Mouse (Mus musculus) adrenal gland, postnatal 10 days (tissue): ENCODE measurements around the gene Sept7. TPM values are rescaled to one million over a fixed set of nuclear protein-coding genes. Genes with fewer than 3 reads are reported as not detected.
"Not testable (repeated sequence)": the region's sequence is repeated elsewhere in the genome, so short reads cannot be mapped to it uniquely, and the experiment has no call there.

Experiments used
- DNase-seq: peaks from one replicate; pipeline ENCODE4 v3.0.0; 2021; ENCODE audit warnings: mixed read lengths
- long read RNA-seq, 2 experiments: library from polyadenylated mRNA; stranded (forward); transcript quantifications; one replicate each; pipeline ENCODE4 v2.0.0; 2021
- total RNA-seq, 2 experiments: library from RNA; stranded (reverse); gene quantifications; 2 replicates each; pipeline ENCODE4 v1.2.3; 2021

Gene Sept7
- 100 to 1,000 TPM; 119 to 122 TPM for total RNA-seq
- long read RNA-seq, experiment 1, partial matches to known transcripts: 12 of 175 reads
- long read RNA-seq, experiment 1, other reads (novel, unspliced or antisense): 161 of 175 reads
- long read RNA-seq, experiment 2, partial matches to known transcripts: 7 of 100 reads
- long read RNA-seq, experiment 2, other reads (novel, unspliced or antisense): 93 of 100 reads

DNA sequence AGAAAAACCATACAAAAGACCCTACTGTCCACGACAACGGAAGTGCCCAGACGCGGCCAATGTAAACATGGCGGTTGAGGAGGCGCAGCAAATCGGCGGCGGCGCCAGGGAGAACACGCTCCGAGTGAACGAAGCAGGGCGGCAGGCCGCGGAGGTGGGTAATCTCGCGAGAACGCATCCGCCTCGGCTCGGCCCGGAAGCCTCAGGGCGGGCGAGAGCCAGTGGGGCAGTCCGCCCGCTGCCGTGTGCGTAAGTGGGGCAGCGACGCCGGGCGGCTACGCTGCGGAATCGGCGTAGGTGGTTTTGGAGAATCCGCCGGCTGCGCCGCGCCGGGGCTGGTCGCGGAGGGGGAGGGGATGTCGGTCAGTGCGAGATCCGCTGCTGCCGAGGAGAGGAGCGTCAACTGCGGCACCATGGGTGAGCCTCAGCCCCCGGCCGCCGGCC, at the start of gene Sept7:
TSS of gene Sept7 (plus strand) at position 157 of the 444 bp plus-strand sequence.
- DNase-seq: peak; percentile 99

DNA sequence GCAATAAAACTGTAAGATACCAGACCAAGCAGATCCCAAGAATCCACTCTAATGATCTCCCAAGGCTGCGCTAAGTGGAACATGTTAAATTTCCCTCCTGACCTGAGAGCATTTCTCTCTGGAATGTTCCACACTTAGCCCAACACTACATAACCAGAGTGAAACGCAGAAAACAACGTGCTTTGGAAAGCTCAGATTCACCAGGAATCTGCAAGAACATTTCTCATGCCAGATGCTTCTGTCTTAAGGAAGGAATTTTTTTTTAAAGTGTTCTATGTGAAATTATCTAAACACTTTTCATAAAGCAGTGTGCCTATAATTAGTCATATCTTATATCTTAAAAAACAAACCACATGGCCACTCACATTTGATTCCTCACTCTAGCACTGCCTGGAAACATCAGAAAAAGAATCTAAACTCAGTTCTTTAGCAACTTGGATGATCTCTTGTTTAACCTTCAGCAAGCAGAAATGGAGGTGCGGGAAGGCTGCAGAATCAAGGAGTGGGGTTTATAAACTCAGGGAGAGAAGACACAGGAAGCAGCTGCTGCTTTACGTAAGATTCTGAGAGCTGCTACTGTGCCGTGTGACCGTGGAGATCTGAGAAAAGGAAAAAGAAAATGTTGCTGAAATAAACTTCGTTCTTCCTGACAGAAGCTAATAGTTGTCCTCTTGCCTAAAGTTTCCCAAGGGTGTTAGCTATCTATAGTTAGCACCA, 44.0 kb upstream of the Sept7 start:
- no peak for DNase-seq

DNA sequence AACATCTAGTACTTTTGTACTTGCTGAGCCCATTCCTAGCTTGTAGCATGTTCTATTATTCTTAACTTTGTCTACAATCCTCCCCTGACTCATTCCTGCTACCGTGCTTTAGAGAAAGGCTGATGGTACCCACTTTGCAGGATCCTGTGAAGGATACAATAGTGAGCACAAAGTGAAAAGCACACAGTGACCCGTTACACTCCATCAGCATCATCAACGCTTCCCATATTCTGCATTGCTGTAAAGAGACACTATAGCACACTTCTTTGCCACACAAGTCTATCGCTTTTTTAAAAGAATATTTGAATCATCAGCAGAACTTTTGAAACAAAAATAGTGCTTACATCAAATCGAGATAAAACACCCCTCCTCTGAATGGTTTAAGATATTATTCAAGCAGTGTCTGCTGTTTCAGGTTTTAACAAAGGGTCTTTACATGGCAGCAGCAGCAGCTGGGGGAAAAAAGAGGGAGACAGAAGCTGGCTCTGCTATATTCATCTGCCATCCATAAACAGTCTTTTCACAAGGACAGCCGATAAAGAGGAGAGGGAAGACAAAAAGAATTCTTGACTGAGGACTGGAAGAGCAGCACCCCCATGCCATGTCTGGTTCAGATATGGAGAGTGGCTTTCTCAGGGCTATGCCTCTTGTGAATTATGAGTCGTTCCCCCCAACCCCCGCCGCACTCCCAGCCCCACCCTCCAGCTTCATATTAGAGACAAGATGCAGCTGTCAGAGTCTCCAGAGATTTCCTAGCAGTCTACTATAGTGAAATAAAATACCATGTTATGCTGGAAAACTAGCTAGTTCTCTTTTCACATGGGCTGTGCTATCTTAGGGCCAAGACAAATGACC, 39.7 kb upstream of the Sept7 start:
- no peak for DNase-seq

DNA sequence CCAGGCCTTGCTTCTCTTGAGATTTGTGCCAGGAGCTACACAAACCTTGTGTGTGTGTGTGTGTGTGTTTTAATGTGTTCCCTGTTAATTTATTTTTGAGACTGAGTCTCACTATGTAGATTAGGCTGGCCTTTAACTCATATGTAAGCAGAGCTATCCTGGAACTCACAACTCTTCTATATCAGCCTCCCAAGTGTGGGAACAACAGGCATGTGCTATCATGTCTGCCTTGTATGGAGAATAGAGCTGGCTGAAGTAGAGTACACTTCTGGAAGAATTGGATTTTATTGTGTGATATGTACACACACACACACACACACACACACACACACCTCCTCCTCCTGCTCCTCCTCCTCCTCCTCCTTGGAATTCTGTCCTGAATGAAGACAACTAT, 39.1 kb upstream of the Sept7 start:
- no peak for DNase-seq

DNA sequence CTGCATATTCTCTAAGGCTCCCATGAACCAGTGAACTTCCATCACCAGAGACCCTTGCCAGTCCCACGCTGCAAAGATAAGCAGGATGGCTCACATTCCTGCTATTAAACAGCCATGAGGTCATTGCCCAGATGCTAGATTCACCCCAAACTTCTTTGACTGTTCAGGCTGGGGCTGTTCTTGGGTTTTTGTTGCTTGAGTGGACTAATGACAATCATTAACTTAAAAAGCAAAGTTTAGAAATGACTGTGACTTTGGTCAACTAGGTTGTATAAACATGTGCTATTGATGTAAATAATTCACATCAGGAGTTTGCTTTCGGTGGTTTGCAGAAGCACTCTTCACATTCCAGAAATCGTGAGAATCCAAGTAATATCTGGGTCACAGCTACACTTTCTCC, 36.8 kb upstream of the Sept7 start:
- no peak for DNase-seq

DNA sequence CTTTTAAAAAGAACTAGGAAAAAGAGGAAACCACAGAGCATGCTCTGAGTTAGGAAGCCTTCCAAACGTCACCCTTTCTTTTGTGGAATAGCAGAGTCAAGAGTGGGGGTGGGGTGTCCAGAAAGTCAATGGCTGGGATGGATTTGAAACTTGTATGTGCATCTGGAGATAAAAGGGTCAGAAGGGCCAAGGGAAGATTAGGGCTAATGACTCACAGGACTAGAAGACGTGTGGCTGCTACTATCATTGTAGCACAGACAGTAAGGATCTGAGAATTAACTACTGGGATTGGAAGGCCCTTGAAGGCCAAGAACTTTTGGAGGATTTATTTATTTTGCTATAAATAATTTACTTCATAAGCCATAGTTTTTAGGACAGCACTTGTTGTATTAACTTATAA, 36.0 kb upstream of the Sept7 start:
- no peak for DNase-seq

DNA sequence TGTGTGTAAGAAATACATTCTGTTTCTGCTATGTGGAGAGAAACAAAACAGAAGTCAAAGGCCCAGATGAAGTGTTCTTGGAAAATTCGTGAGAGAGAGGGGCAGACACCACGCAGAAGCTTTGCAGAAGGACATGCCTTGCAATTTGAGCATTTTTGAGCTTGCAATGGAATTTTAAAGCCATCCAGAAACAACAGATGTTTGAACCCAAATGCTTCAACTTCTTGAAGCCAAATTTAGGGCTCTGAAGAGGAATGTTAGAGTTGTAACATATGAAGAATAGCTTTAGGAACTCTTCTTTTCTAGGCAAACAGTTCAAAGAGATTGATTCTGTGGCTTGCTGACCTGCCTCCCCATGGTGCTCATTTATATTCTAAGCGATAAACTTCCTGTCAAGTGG, 33.3 kb upstream of the Sept7 start:
- DNase-seq: no peak

DNA sequence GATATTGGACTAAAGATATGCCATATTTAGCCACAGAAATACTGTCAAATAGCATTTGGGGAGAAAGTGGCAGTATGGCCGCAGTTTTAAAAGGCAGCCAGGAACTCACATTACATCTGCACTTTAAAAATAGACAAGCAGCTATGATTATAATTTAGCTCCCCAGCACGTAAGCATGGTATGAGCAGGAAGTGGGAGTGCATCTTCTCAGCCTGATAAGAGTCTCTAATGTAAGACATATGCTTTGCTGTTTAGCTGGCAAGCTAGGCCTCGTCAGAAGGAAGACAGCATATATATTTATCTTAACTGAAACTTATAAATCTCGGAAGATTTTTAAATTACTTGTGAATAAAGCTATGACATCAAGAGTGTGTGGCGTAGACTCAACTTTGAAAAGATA, 32.4 kb upstream of the Sept7 start:
- no peak for DNase-seq

DNA sequence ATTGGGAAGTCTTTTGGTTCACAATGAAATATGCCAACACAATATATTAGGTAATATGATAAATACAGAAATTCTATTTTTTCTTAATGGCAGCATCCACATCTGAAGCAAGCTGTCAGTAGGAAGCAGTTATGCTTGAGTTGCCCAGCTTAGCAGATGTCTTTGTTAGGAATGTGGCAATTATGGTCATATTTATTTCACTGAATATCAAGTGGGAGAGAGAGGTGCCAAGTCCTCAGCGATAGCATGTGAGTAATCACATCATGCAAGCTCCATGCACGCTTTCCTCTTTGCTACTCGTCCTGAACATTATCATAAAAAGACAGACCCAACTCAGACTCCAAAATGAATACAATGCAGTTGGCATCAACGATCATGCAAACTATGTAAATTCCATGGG, 27.3 kb upstream of the Sept7 start:
- DNase-seq: no peak

DNA sequence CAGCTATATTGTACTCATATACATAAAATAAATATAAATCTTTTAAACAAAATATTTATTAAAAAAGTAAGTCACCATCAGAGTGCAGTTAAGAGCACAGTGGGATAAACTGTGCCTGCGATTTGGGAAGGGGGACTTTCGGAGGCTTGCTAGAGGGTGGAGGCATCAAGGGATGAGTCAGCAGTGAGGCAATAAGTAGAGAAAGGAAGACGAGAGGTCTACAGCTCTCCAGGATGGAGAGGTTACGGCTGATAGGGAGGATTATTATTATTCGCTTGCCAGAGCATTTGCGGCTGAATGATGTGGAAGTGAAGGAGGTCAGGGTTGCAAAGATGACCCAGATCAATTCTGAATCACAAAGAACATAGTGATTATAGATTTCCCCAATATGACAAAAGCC, 22.5 kb upstream of the Sept7 start:
- no peak for DNase-seq

DNA sequence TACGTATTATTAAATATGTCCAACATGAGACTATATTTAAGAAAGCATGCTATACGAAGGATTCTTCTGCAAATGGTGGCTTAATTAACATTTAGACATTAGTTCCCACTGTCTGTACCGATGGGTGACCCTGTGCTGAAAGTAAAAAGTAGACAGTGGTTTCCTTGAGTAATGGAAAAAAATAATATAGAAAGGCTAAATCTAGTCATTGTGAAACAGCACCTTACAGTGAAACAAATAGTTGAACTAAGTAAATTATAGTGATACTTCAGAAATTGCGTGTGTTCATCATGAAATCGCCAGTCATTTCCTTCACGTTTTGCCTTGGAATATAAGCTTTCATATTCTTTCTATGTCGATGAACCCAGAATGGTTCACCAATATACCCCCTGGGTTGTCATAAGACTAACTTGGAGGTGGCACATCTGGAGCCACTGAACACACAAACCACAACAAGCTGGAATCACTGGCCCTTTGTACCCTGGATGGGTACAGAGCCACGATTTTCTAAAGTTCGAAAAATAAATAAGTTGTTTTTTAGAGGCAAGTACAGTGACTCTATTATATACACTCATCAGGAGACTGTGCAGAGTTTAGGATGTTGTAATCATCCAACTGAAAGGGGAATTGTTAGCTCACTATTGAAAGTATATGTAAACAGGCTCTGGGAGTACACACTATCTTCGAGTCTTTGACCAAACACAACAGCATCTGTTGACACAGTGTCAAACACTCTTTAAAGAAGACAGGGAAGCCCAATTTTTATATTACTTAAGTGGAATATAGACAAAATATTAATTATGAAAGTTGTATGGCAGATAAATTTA, 21.8 kb upstream of the Sept7 start:
- no peak for DNase-seq

DNA sequence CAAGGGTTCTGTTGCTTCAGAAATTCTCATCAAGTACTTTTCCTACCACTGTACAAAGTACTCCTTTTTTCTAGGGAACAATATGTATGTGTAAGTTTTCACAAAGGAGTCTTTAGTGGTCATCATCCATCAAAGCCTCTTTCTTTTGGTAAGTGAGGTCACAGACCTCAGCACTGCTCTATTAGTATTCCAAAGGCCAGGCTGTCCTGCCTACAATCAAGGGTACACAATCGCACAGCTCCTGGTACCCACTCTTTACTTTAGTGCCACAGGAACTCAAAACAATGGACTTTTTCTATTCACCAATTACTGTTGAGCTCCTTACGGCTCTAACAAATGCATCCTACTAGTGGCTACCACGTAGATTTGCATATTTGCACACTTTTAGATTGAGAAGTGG, 11.2 kb upstream of the Sept7 start:
- no peak for DNase-seq

DNA sequence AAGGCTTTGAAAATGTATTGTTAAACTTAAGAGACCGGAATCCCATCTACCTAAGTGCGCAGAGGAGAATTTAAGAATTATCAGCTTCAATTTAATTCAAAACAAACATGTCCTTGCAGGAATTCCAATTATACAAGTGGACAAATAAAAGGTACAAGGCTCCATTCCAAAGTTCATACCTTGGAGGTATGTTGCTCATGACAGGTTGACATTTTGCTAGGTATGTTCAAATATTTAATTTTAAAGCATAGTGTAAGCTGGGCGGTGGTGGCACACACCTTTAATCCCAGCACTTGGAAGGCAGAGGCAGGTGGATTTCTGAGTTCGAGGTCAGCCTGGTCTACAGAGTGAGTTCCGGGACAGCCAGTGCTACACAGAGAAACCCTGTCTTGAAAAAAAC, 10.5 kb upstream of the Sept7 start:
- not testable (repeated sequence) for DNase-seq

DNA sequence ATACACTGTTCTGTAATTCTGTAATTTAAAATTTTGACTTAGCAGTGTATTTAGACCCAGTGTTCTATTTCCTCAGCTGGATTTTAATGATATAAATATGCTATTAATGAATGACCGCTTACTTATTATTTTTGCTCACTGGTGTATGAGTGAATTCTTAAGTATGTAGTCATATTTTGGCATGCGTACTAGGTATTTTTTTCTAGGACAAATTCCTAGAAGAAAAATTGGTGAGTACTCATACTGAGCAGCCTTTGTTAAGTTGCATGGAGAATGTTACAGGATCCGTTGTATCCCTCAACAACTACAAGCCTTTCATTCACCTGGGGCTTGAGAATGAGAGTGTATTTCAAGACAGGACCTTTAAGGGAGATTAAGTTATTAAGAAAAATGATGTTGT, 10.0 kb upstream of the Sept7 start:
- no peak for DNase-seq

DNA sequence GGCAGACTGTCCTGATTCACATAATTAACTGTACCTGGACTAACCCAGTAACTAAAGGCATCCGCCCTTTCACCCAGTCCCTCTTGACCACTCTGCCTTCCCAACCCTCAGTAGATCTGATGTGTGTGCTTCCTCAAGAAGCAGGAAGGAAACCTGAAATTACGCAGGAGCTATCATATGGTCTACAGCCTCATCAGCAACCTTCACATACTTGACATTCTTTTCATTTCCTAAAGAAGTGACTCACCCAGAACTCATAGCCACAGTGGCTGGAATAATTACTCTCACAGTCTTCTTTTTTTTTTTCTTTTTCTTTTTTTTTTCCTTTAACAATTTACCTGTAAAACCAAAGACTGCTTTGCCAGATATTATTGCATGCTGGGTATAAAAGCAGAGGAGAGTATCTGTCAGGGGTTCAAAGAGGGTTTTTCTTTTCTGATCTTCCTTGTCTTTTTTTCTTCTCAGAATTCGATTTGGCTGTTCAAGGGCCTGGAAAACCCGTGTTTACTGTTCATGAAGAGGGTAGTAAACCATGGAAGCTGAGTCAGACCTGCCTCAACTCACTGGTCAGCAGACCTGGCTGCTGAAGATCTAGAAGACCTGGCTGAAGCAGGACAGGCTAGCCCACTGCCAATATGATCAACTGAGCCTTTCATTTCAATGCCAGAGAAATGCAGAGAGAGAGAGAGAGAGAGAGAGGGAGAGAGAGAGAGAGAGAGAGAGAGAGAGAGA, 8.1 kb upstream of the Sept7 start:
- no peak for DNase-seq

DNA sequence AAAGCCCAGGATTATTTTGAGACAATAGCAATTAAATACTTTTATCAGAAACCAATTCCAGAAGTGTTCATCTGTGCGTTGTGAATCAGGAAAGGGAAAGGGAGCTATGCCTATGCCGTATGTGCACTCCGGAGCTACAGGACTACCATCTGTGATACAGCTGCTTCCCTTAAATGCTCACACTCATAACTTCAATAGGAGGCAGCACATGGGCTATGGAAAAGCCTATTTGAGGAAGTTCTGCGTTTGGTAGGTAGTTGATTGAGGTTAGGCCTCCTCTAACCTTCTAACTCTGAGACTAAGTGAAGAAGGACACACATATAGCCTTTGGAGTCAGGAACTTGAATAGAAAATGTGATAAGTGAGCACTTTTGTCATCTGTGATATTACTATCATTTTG, 7.1 kb upstream of the Sept7 start:
- DNase-seq: no peak

DNA sequence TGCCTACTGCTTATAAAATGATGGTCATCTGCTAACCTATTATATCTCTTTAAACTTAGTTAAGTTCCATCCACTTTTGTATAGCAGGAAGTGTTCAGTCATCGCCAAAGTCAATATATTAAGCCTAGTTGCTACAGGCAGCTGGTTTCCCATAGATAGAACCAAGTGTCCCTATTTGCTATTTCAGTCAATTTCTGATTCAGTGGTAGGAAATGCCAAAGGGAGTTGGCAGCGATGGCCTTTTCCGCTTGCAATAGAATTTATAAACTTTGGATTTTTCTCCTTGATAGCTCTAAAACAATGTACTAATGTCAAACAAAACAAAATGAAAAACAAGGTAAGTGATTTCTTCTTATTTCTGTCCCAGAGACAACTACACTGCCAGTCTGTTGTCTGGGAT, 5.7 kb upstream of the Sept7 start:
- no peak for DNase-seq

DNA sequence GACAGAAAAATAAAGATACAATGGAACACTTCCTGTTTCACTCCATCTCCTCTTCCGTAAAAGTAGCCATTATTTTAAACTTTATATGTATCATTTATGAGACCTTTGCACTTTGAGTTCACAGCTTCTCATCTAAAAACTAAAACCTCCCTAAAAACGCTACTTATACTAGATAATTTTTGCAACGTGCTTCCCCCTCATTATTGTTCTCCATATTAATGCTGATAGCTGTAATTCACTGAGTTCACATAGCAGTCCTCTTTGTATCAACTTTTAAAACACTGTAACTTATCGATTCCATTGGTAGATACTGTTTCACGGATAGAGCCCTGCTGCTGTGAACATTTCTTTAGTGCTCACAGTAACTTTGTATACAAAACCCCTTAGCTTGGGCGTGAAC, 1.1 kb upstream of the Sept7 start:
- no peak for DNase-seq

DNA sequence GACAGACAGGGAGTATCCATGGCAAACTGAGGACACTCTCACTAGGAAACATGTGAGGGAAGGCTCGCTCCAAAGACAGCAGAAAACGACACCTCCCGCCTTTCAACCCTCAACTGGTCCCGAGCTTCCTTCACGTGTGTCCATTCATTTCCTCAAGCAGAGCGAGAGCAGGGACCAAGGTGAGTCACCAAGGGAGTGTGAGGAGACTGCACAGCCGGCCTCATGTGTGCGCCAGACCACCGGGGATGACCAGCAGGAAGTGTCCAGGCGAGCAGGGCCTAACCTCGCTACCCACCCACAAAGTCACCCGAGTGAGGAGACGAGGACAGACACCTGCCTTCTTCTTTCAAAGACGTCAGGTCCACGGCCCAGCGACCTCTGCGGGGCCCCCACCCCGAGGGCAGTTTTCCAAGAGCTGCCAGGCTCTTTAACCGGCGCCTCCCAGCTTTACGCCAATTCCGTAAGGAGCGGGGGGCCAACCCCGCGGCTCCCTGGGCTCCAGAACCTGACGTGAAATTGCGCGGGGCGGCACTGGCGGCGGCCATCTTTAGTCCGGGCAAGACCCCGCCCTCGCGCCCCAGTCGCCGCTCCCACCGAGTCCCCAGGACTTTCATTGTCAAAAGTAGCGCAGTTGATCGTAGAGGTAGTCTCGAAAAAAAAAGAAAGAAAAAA, 492 bp upstream of the Sept7 start:
- DNase-seq: peak; percentile 92

DNA sequence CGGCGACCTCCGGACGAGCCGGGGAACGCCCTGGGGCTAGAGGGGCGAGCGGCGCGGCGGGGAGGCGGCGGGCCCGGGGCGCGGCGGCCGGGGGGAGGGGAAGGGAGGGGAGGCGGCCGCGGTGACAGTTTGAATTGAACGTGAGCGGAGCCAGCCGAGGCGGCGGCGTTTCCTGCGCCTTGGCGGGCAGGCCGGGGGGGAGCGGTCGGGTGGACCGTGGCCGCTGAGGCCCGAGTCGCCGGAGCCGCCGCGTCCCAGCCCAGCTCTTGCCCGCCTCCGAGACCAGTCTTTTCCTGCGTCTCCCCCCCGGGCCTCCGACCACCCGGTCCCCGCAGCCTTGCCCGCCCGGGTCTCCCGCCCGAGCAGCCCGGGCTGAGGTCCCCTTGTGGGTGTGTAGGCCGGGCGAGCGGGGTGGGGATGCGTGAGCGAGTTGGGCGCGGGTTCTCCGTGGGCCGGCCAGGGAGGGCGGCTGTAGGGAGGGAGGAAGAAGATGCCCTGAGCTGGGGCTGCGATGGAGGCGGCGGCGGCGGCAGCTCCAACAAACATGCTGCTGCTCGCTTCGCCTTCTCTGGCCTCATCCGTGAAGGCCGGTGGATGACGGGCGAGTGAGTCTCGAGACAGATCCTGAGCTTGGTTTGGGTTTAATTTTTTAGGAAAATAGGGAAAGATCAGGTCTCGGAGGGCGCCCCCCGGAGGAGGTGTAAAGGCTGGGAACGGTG, 679 bp downstream of the Sept7 start:
- DNase-seq: peak; percentile 80

DNA sequence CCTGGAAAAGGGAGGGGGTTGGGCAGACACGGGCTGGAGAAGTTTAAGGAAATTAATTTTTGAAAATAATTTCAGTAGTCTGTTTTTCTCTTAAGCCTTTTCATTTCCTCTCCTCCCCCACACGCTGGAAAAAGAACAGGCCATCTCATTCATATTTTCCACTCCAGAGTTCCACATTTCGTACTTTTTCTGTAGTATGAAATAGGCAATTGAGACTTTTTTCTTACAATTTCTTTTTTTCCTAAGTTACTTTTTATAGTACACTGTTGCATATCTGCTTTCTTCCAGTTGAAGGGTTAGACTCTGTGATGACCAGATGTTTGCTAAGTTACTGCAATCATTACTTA, 1.2 kb downstream of the Sept7 start:
- no peak for DNase-seq
